Mouse (Mus musculus) erythroblast, embryonic 14.5 days (primary cell): ENCODE measurements at regions not wholly inside any gene's neighbourhood (a gene's known extent, or its start where the extent isn't known, plus 50 kb on each side); places are given as distances from the start of the nearest gene placed in this dataset.

Experiments used
- H3K27me3 ChIP-seq: 2 replicates; pipeline ENCODE4 v1.6.1; 2012; ENCODE audit warnings: inconsistent platforms; ENCODE audit not compliant: control insufficient read depth
- H3K36me3 ChIP-seq: 2 replicates; pipeline ENCODE4 v1.6.1; 2012; ENCODE audit warnings: mild to moderate bottlenecking, inconsistent platforms; ENCODE audit not compliant: control insufficient read depth
- H3K4me1 ChIP-seq: 2 replicates; pipeline ENCODE4 v1.6.1; 2012; ENCODE audit warnings: inconsistent platforms; ENCODE audit not compliant: control insufficient read depth
- H3K4me3 ChIP-seq: replicated peaks from 2 replicates; pipeline ENCODE3; 2012; ENCODE audit warnings: moderate library complexity, mild to moderate bottlenecking, inconsistent platforms
- H3K9me3 ChIP-seq: 2 replicates; pipeline ENCODE4 v1.6.1; 2012; ENCODE audit warnings: low read length, inconsistent platforms, mixed read lengths; ENCODE audit not compliant: control insufficient read depth
- GATA1 ChIP-seq: IDR thresholded peaks from 2 replicates; pipeline ENCODE4 v1.6.1; 2012; ENCODE audit warnings: low read length, inconsistent platforms, mixed read lengths
- TAL1 ChIP-seq: IDR thresholded peaks from 3 replicates; pipeline ENCODE4 v1.6.1; 2012; ENCODE audit warnings: low read length, inconsistent platforms, mixed read lengths

GRCm38 (mm10) chr16:77354201-77354712, 247.6 kb downstream of the Gm11146 start:
- Histone ChIP-seq H3K4me1 (no peaks in the 10 kb centered on the region), H3K4me3 (no peak overlapping the region), H3K9me3 (no peaks in the 10 kb centered on the region), H3K27me3 (no peaks in the 10 kb centered on the region), H3K36me3 (no peaks in the 10 kb centered on the region)
- TF ChIP-seq TAL1 (no peak), GATA1 (no peak)

- Histone ChIP-seq H3K27me3 (no peaks in the 10 kb centered on the region), H3K4me1 (no peaks in the 10 kb centered on the region), H3K36me3 (no peaks in the 10 kb centered on the region), H3K9me3 (no peaks in the 10 kb centered on the region), H3K4me3 (no peak overlapping the region)
- TF ChIP-seq TAL1 = no peak
- TF ChIP-seq GATA1 = no peak
Measured at GRCm38 (mm10) chr16:77346128-77346527, 255.8 kb downstream of the Gm11146 start.

DNA sequence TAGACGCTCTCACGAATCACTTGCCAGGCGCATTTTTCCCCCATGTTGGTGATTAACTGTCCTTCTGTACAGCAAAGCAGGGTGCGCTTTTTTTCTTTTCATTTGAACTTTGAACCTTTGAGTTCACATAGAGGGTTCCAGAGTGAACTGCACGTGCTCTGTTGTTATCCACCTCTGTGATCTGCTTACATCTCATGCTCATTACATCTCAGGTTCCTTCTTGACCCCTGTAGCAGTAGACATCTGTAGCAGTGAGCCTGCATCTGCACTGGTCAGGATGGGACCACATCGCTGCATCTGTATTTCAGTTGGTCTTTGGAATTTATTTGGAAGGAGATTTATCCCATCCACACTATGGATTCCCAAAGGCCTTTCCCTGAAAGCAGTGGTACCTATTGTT, 269.6 kb downstream of the Gm11146 start:
- Histone ChIP-seq H3K27me3 (no peaks in the 10 kb centered on the region), H3K9me3 (no peaks in the 10 kb centered on the region), H3K4me3 (no peak overlapping the region), H3K4me1 (no peaks in the 10 kb centered on the region), H3K36me3 (no peaks in the 10 kb centered on the region)
- no peak for TF ChIP-seq GATA1
- no peak for TF ChIP-seq TAL1

DNA sequence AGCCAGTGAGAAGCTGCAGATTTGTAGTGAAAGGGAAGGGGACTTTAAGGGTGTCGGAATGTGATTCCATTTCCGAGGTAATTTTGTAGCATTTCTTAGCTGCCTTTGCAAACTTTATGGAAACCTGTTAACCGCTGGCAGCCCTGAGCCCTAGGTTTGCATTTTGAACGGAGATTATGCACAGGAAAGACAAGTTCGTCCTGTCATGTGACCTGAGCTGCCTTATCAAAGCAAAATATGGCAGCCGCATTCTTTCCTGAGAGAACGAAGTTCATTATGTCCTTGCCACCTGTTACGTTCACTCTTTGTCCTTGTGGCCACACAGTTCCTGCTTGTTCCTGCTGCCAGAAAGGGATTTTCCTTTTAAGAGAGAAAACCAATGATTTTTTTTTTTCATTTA, 270.9 kb downstream of the Gm11146 start:
- no peaks in the 10 kb centered on the region for H3K4me1 ChIP-seq
- TF ChIP-seq GATA1 (no peak), TAL1 (no peak)
- no peak overlapping the region for H3K4me3 ChIP-seq
- no peaks in the 10 kb centered on the region for H3K27me3 ChIP-seq
- H3K9me3 ChIP-seq = no peaks in the 10 kb centered on the region
- H3K36me3 ChIP-seq = no peaks in the 10 kb centered on the region

- H3K9me3 ChIP-seq = no peaks in the 10 kb centered on the region
- TF ChIP-seq TAL1 = no peak
- TF ChIP-seq GATA1 = no peak
- H3K36me3 ChIP-seq = no peaks in the 10 kb centered on the region
- H3K4me1 ChIP-seq = no peaks in the 10 kb centered on the region
- H3K27me3 ChIP-seq = no peaks in the 10 kb centered on the region
- peak overlapping the region; percentile 23 for H3K4me3 ChIP-seq
Measured at GRCm38 (mm10) chr16:77329711-77330530, 272.0 kb downstream of the Gm11146 start.

DNA sequence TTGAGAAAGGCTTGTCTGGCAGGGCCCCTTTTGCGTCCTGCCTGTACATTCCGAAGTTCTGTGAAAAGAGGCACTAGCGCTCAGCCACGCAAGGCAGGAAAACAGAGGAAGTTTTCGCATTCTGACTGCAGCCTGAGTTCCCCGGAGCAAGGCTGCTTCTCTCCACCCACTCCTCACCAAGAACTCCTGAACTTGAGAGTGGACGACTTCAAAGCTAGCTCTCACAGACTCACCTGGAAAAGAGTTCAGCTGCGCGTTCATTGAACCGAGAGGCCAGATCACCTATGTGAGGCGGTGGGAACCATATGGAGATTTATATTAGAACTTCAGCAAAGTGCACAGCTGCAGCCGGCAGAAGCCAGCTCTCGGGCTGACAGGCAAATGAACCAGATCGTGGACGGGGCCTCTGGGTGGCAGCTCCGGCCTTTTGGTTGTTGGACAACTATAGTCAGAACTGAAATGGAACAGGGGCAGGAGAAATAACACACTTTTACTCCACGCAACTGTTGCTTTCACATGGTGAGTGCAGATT, 272.7 kb downstream of the Gm11146 start:
- no peaks in the 10 kb centered on the region for H3K36me3 ChIP-seq
- TF ChIP-seq GATA1 (no peak), TAL1 (no peak)
- no peaks in the 10 kb centered on the region for H3K27me3 ChIP-seq
- peak overlapping the region; percentile 23 for H3K4me3 ChIP-seq
- H3K4me1 ChIP-seq = no peaks in the 10 kb centered on the region
- no peaks in the 10 kb centered on the region for H3K9me3 ChIP-seq

- no peaks in the 10 kb centered on the region for H3K36me3 ChIP-seq
- no peaks in the 10 kb centered on the region for H3K27me3 ChIP-seq
- no peaks in the 10 kb centered on the region for H3K4me1 ChIP-seq
- no peaks in the 10 kb centered on the region for H3K9me3 ChIP-seq
- TF ChIP-seq TAL1 (no peak), GATA1 (no peak)
- no peak overlapping the region for H3K4me3 ChIP-seq
Measured at GRCm38 (mm10) chr16:77328628-77329159, 273.2 kb downstream of the Gm11146 start.

- no peak for TF ChIP-seq GATA1
- no peak for TF ChIP-seq TAL1
- Histone ChIP-seq H3K4me3 (no peak overlapping the region), H3K27me3 (no peaks in the 10 kb centered on the region), H3K9me3 (no peaks in the 10 kb centered on the region), H3K36me3 (no peaks in the 10 kb centered on the region), H3K4me1 (no peaks in the 10 kb centered on the region)
Measured at GRCm38 (mm10) chr16:77328049-77328448, 273.8 kb downstream of the Gm11146 start.

GRCm38 (mm10) chr16:77322338-77322737, 279.6 kb downstream of the Gm11146 start:
- TF ChIP-seq GATA1 = no peak
- no peak for TF ChIP-seq TAL1

More at GRCm38 (mm10) chr16:77322338-77322737, 279.6 kb downstream of the Gm11146 start:
- Histone ChIP-seq H3K9me3 (no peaks in the 10 kb centered on the region), H3K4me1 (no peaks in the 10 kb centered on the region), H3K4me3 (no peak overlapping the region), H3K36me3 (no peaks in the 10 kb centered on the region), H3K27me3 (no peaks in the 10 kb centered on the region)
